Mouse (Mus musculus) intestine, embryonic 16.5 days (tissue): ENCODE data around the gene Adcy5. TPM values are rescaled to one million over a fixed set of nuclear protein-coding genes. Genes with fewer than 3 reads are reported as not detected.

ENCODE experiments used
- ATAC-seq: fragments of 200-750 bp; cut with Nextera tagmentation; 2 replicates; pipeline ENCODE4 v1.8.0; 2017; ENCODE audit warnings: moderate TSS enrichment, moderate library complexity
- H3K27ac ChIP-seq: fragments of 300-500 bp; sonication (generic); 2 replicates; pipeline ENCODE4 v1.5.1; 2014; ENCODE audit warnings: mild to moderate bottlenecking, low read length
- H3K27me3 ChIP-seq: fragments of 300-500 bp; sonication (generic); replicated peaks from 2 replicates; pipeline ENCODE4 v1.6.1; 2014; ENCODE audit warnings: low read length, control low read depth, mixed read lengths; ENCODE audit not compliant: control insufficient read depth, insufficient read depth
- H3K36me3 ChIP-seq: fragments of 300-500 bp; sonication (generic); 2 replicates; pipeline ENCODE4 v1.6.1; 2014; ENCODE audit warnings: low read length, control low read depth; ENCODE audit not compliant: control insufficient read depth, insufficient read depth
- H3K4me1 ChIP-seq: fragments of 300-500 bp; sonication (generic); 2 replicates; pipeline ENCODE4 v1.6.1; 2014; ENCODE audit warnings: low read length, control low read depth, mixed read lengths; ENCODE audit not compliant: control insufficient read depth, insufficient read depth
- H3K4me2 ChIP-seq: fragments of 300-500 bp; sonication (generic); 2 replicates; pipeline ENCODE4 v1.6.1; 2014; ENCODE audit warnings: low read depth, low read length, control low read depth
- H3K4me3 ChIP-seq: fragments of 300-500 bp; sonication (generic); 2 replicates; pipeline ENCODE4 v1.5.1; 2014; ENCODE audit warnings: mild to moderate bottlenecking, low read length
- H3K9ac ChIP-seq: fragments of 300-500 bp; sonication (generic); 2 replicates; pipeline ENCODE4 v1.6.1; 2014; ENCODE audit warnings: low read depth, low read length
- H3K9me3 ChIP-seq: fragments of 300-500 bp; sonication (generic); 2 replicates; pipeline ENCODE4 v1.6.1; 2016; ENCODE audit warnings: low read length, control low read depth; ENCODE audit not compliant: control insufficient read depth
- WGBS: fragments of 180-500 bp; shearing (Covaris S2); extraction: QIAGEN DNeasy Blood & Tissue Kit; methylation state at CpG from one replicate; pipeline ENCODE4 v1.1.7; 2014; 5-methylcytosine and 5-hydroxymethylcytosine counted together
- polyA plus RNA-seq: library from polyadenylated mRNA; unstranded; fragments of >200 nt; fragmentation: Nextera tagmentation; extraction: Ambion mirVana; gene quantifications from 2 replicates; pipeline ENCODE4 v1.2.1, GENCODE M21; 2015

Adcy5 gene
- polyA plus RNA-seq, 1 experiment from 2014 or later: 2.0 TPM

DNA sequence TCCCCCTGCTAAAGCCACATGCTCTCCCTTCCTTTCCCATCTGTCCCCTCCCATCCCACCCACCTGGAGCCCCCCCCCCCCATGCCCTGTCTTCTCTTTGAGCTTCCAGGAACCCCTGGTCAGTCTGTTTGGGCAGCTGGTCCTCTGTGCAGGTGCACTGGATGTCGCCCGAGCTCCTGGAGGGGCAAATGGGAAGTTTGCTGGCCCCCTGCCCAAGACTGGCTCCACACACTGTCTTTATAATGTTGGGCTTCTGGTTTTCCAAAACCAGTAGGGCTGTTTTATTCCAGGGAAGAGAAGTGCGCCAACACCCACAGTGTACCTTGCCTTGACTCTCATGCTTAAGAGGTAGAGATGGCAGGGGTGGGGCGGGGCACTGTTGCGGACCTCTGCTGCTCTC is 55.1 kb downstream of the Adcy5 start:
- WGBS: 80% methylated on average over 5 of the region's 5 CpGs
- Histone ChIP-seq H3K9me3 (no peaks in the 10 kb centered on the region), H3K4me2 (no peak overlapping the region), H3K4me3 (no peak overlapping the region), H3K27me3 (no peaks in the 10 kb centered on the region), H3K27ac (no peak overlapping the region), H3K9ac (no peak overlapping the region), H3K36me3 (no peaks in the 10 kb centered on the region), H3K4me1 (0 out of 2 replicates have a peak, but pooled peaks cover 11% of the 10 kb centered on the region)
- ATAC-seq: no peak

DNA sequence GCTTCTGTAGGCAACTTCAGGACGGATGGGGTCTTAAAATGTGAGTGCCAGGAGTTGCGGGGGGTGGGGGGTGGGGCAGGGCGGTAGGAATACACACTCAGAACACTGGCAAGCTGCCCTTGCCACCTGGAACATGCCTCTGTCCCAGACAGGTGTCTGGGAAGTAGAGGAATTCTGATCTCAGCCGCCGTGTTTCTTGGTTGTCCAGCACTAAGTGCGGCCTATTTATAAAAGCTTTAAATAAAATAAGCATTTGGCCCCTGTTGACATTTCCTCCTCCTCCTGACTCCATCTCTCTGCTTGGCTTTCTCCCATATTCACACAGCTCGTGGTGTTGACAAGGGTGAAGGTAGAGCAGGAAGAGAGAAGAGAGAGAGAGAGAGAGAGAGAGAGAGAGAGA is 60.4 kb downstream of the Adcy5 start:
- no peaks in the 10 kb centered on the region for H3K36me3 ChIP-seq
- peak; percentile 59; the same call in 1 of the 2 replicates for ATAC-seq
- H3K4me1 ChIP-seq: peaks cover 16% of the 10 kb centered on the region
- WGBS: 45% methylated on average over 7 of the region's 7 CpGs
- H3K27ac ChIP-seq: peak overlapping the region; percentile 88
- no peaks in the 10 kb centered on the region for H3K9me3 ChIP-seq
- no peak overlapping the region for H3K4me3 ChIP-seq
- no peak overlapping the region for H3K9ac ChIP-seq
- H3K27me3 ChIP-seq: no peaks in the 10 kb centered on the region
- H3K4me2 ChIP-seq: no peak overlapping the region

DNA sequence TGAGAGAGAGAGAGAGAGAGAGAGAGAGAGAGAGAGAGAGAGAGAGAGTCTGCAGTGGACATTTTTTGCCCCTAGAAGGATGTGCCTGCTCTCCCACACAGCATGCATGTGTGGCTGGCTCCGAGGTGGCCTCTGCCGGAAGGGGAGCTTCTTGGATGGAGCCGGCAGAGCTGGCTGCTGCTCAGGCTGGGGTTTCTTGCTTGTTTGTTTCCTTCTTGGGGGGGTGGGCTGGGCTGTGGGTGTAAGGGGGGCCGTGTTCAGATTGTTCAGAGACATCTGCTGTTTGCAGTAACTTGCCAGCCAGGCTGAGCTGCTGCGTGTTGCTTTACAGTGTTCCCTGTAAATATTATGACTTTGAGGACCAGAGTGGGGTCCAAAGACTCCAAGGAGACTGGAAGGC is 60.8 kb downstream of the Adcy5 start:
- H3K4me3 ChIP-seq: no peak overlapping the region
- peaks cover 16% of the 10 kb centered on the region for H3K4me1 ChIP-seq
- H3K9me3 ChIP-seq: no peaks in the 10 kb centered on the region
- H3K9ac ChIP-seq: no peak overlapping the region
- peak overlapping the region; percentile 88 for H3K27ac ChIP-seq
- H3K36me3 ChIP-seq: no peaks in the 10 kb centered on the region
- ATAC-seq: peak; percentile 91
- H3K27me3 ChIP-seq: no peaks in the 10 kb centered on the region
- H3K4me2 ChIP-seq: no peak overlapping the region
- WGBS: 32% methylated on average over 5 of the region's 5 CpGs

DNA sequence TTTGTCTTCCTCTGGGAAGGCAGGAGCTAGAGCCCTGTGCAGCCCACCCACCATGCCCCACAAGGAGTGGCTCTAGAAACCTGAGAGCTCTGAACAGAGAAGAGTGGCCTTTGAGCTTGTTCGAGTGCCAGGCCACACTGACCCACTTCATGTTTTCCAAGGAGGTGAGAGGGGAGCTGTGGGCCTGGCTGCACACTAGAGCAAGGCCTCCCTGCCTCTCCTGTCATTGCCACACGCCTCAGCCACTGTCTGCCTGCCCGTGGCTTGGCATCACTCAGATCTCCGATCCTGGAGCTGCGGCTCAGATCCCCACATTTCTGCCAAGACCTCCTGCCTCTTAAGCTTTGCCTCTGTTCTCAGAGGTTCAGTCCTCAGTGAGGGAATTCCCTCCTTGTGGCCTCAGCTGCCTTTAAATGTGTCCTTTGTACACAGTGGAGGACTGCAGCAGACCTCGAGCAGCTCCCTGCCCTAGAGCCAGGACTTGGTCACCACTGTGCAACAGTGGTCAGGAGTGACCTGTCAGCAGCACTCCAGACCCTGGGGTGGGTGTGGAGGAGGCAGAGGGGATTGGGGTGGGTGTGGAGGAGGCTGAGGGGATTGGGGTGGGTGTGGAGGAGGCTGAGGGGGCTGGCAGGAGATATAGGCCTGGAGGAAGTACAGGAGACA is 62.3 kb downstream of the Adcy5 start:
- 71% methylated on average over 6 of the region's 6 CpGs for WGBS
- no peak overlapping the region for H3K4me3 ChIP-seq
- no peak overlapping the region for H3K4me2 ChIP-seq
- H3K9me3 ChIP-seq: no peaks in the 10 kb centered on the region
- no peaks in the 10 kb centered on the region for H3K36me3 ChIP-seq
- no peak for ATAC-seq
- H3K27ac ChIP-seq: no peak overlapping the region
- 0 out of 2 replicates have a peak overlapping the region, but pooled peaks have one; percentile 9 for H3K9ac ChIP-seq
- H3K27me3 ChIP-seq: no peaks in the 10 kb centered on the region
- H3K4me1 ChIP-seq: peaks cover 13% of the 10 kb centered on the region

DNA sequence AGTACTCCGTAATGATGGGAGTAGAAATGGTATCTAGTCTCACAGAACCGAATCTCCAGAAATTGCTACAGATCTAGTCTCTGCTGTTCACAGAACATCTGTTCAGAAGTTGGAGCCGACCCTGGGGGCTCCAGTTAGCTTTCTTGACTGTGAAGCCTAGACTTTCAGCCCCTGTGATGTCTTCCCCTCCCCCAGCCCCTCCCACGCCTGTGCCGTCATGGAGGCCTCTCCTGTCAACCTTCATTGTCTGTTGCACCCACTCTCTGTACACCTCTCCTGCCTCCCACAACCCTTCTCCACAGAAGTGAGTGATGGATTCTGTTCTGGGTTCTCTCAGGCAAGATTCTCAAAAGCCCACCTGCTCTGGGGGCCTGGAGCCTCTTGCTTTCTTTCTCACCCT is 65.7 kb downstream of the Adcy5 start:
- Histone ChIP-seq H3K4me1 (peaks cover 19% of the 10 kb centered on the region), H3K4me2 (no peak overlapping the region), H3K27me3 (no peaks in the 10 kb centered on the region), H3K9me3 (no peaks in the 10 kb centered on the region), H3K36me3 (no peaks in the 10 kb centered on the region), H3K27ac (no peak overlapping the region), H3K9ac (no peak overlapping the region), H3K4me3 (no peak overlapping the region)
- 72% methylated on average over 5 of the region's 5 CpGs for WGBS
- ATAC-seq: no peak

DNA sequence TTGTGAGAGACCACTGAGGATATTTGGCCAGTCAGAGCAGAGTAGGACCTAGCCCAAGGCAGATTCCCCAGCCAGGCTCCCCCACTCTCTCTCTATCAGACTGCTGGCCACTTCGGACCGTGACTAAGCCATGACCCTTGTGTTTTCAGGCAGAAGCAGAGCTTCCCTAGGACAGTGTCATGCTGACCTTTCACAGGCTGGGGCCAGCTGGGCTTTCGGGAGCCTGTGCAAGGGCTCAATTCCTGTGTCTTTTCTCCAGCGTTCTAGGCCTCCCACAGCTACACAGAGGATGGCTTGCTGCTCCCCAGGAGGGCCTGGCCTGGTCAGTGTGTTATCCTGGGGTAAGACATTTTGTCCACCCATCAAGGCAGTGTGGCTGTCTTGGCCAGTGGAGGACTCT is 66.9 kb downstream of the Adcy5 start:
- Histone ChIP-seq H3K4me1 (peaks cover 11% of the 10 kb centered on the region), H3K27ac (no peak overlapping the region), H3K4me3 (no peak overlapping the region), H3K9ac (no peak overlapping the region), H3K9me3 (no peaks in the 10 kb centered on the region), H3K4me2 (no peak overlapping the region), H3K36me3 (no peaks in the 10 kb centered on the region), H3K27me3 (no peaks in the 10 kb centered on the region)
- 80% methylated on average over 4 of the region's 4 CpGs for WGBS
- ATAC-seq: no peak

DNA sequence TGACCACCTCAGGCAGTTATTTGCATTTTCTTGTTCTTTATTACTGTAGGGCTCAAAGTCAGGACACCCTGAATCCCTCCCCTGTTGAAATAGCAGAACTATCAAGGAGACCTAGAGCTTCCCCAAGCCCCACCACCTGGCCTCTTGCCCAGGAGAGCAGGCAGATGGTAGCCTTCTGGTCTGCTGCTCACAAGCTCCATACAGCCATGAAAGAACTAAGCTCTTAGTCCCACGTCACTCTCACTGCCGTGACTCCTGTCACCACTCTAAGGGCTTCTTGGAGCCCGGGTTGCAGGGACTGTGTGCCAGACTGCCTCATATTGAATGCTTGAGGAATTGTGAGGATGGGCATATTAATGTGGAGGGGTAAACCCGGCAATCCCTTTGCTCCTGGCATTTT is 69.3 kb downstream of the Adcy5 start:
- no peak overlapping the region for H3K4me3 ChIP-seq
- no peaks in the 10 kb centered on the region for H3K36me3 ChIP-seq
- no peaks in the 10 kb centered on the region for H3K9me3 ChIP-seq
- WGBS: 70% methylated on average over 4 of the region's 4 CpGs
- ATAC-seq: no peak
- peaks cover 12% of the 10 kb centered on the region for H3K4me1 ChIP-seq
- no peak overlapping the region for H3K9ac ChIP-seq
- no peaks in the 10 kb centered on the region for H3K27me3 ChIP-seq
- H3K4me2 ChIP-seq: no peak overlapping the region
- no peak overlapping the region for H3K27ac ChIP-seq

DNA sequence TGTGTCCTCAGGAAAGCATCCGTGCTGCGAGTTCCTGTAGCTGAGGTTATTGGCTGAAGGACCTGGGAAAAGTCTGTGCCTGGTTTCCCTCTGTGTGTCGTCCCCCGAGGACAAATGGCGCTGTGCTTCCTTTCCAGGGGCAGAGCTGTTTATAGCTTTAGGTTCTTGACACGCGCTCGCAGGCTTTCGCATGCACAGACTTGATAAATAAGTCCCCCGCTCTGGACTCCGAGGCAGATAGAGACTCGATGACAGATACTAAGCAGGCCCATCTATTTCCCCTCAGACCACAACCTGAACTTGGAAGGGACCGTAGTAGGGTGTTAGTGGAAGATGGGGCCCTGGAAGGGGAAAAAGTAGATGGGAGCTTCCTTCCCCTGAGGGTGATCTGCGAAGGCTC is 70.0 kb downstream of the Adcy5 start:
- H3K4me3 ChIP-seq: no peak overlapping the region
- WGBS: 42% methylated on average over 14 of the region's 14 CpGs
- no peak overlapping the region for H3K4me2 ChIP-seq
- no peak overlapping the region for H3K9ac ChIP-seq
- H3K27ac ChIP-seq: no peak overlapping the region
- ATAC-seq: peak; percentile 26; the same call in 1 of the 2 replicates
- no peaks in the 10 kb centered on the region for H3K27me3 ChIP-seq
- no peaks in the 10 kb centered on the region for H3K9me3 ChIP-seq
- no peaks in the 10 kb centered on the region for H3K36me3 ChIP-seq
- H3K4me1 ChIP-seq: peaks cover 19% of the 10 kb centered on the region

DNA sequence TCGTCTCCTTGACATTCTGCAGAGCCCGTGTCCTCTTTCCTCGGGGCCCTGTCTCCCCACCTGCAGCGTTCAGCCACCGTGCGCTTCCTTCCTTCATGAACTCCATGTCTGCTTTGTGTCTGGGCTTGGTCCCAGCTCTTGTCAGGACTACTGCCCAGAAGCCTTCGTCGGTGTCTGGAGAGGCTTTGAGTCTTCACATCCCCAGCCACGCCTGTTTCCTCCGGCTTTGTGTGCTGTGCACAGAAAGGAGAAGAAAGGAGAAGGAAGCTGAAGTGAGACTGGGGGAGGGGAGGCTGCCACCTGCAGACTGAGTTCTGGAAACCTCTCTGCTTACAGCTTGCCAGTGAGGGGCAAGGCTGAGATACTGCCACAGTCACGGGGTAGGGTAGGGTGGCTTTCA is 74.9 kb downstream of the Adcy5 start:
- Histone ChIP-seq H3K9ac (no peak overlapping the region), H3K27me3 (no peaks in the 10 kb centered on the region), H3K4me2 (no peak overlapping the region), H3K4me1 (peaks cover 28% of the 10 kb centered on the region), H3K4me3 (no peak overlapping the region), H3K27ac (no peak overlapping the region), H3K36me3 (no peaks in the 10 kb centered on the region), H3K9me3 (no peaks in the 10 kb centered on the region)
- WGBS: 34% methylated on average over 11 of the region's 11 CpGs
- peak; percentile 61 for ATAC-seq
